Mouse (Mus musculus): ENCODE results near the gene Mybpc3.

Gene Mybpc3

DNA sequence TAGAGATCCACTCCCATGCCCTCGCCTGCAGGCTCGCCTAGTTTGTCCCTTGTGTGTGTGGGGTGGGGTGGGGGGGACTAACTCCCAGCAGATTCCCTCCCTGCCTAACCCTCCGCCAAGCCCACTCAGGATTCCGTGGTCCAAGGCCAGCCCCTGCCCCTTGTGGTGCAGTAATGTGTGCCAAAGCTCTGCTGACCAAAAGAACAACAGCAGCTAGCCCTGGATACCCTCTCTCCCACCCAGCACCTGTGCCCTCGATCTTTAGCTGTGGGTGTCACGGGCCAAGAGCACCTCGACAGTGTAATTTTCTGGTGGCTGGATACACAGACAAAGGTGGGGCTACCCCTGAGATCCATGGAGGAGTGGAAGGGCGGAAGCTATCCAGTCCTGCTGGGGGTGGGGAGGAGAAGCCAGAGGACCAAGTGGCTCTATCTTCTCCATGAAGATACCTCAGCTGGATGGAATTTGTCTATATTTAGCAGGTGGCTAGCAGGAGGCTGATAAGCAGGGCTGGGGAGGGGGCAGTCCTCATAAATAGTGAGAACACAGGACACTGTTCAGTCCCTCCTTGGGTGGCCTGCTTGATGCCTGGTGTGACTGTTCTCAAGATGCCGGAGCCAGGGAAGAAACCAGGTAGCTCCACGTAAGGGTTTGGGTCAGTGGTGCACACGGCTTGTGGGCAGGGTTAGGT lies at the start of gene Mybpc3:
Gene Mybpc3, plus strand, starts transcription at position 560 of the 691 bp plus-strand sequence.
- in situ Hi-C loops (cut with MboI; ENCODE audit: unreplicated experiment in 2 of 2), result loop anchor here (10.0 kb wide), 1 partner anchor 367 kb away; no protein-coding TSS in a partner anchor

DNA sequence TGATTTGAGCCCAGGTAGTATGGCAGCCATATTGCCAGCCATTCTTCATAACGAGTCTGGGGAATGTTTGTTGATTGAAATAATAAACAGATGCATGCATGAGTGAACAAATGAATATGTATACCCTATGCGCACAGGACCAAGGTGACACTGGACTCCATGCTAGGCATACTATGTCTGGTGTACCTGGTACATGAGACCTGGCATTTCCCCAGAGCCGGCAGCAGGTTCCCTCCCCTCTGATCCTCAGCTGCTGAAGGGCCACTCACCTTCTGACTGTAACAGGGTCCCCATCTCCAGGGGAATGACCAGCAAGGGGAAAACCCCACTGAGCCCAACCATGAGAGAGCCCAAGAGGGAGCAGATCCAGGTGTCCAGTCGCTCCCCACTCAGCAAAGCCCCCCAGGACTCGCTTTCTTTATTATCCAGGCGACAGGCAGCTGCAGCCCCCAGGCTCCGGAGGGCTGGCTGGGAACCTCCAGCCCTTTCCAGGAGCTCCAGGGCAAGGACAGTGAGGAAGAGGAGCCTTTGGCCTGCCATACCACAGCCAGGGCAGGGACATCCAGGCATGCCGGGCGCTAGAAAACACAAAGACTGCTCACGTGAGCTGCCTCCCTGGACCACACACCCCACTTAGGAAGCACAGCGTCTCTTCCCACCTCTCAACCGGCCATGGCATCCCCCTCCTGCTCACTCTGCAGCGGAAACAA lies 49.6 kb upstream of the Mybpc3 start:
- in situ Hi-C loops (cut with MboI; ENCODE audit: unreplicated experiment in 2 of 2), result loop anchor here (5.0 kb wide), 2 partner anchors 34 to 124 kb away; no protein-coding TSS in a partner anchor

DNA sequence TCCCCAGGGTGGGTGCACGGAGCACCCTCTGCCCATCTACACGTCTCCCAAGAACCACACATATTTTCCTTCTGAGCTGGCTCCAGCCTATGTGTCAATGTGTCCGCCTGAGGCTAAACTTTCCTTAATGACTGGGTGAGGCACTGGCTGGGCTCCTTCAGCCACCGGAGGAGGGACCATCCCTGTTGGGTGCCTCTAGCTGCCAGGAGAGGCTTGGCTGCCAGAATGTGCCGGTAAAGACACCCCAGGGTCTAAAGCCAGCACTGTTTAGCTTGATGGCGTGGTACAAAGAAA lies 49.1 kb upstream of the Mybpc3 start:
- in situ Hi-C loops (cut with MboI; ENCODE audit: unreplicated experiment in 2 of 2), result loop anchor here (5.0 kb wide), 2 partner anchors 33 to 123 kb away; no protein-coding TSS in a partner anchor

DNA sequence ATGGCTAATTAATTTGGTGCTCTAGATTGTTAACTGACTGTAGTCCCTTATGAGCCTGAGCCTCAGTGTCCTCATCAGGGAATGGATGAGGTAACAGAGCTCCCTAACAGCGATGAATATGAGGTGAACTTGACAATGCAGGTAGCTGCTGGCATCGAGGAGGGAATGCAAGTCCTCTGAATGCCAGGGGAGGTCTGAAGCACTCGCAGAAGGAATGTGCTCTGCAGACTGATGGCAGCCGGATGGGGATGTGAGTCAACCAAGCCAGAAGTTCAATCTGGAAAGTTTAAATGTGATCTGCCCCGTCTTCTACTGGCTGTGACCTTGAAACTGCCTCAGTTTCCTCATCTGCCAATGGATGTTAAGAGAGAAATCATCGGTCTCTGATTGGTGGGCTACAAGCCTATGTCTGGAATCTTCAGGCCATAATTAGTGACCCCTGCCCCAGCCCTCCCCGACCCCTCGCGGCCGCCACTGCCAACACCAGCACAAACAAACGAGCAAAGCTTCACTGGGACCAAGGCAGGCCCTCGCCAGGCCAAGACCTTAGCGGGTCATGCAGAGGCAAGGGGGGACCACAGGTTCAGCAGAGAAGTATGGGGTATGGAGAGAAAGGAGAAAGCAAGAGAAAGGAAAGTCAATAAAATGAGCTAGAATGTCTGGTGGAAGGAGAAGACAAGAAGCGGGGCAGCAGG lies 48.5 kb upstream of the Mybpc3 start:
- in situ Hi-C loops (cut with MboI; ENCODE audit: unreplicated experiment in 2 of 2), result loop anchor here (5.0 kb wide), 2 partner anchors 33 to 123 kb away; no protein-coding TSS in a partner anchor

DNA sequence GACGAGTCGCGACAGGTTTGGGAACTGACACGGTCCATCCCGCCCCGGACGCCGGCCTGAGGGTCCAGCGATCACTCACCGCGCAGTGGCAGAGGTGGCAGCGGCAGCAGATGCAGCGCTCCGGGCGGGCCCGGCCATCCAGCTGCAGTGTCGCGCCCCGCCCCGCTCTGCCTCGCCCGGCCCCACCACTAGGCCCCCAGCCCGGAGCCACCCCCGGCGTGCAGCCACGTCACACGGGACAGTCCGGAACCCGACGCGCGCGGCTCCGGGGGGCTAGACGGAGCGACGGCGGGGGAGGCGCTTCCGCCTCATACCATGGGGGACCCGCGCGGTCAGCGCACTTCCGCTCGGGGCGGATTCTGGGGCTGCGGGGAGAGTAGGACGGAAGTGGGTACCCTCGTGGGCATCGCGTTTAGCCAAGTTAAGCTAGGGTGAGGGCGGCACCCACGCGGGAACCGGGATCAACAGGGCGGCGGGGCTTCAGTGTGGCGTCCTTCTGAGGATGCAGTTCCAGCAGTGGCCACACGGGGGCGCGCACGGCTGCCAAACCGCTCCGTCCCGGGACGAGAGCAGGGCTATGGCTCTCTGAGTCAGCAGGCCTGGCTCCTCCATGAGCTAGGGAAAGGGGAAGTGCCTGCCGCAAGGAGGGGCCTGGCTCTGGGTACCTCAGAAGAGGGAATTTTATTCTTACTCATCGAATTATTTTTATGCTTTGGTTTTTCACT lies 47.7 kb upstream of the Mybpc3 start, which contains the start of gene Slc39a13:
Gene Slc39a13, minus strand, starts transcription at position 342 of the 725 bp plus-strand sequence.
- in situ Hi-C loops (cut with MboI; ENCODE audit: unreplicated experiment in 2 of 2), result no loop called here

DNA sequence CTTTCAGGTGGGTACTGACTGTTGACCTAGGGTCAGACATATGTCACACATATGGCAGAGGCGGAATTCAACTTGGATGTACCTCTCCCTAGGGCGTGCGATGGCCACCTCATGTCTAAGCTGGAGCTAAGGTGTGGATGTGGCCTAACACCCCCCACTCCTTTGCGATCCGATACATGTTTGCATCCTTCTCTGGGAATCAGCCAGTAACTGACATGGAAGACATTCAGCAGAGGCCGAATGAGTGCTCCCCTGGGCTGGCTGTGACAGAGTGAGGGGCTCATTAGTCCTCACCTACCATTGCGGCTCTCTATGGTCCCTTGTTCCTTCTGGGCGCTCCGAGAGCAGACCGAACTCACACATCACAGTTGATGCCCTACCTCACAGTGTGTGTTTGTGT lies 46.9 kb upstream of the Mybpc3 start:
- in situ Hi-C loops (cut with MboI; ENCODE audit: unreplicated experiment in 2 of 2), result no loop called here

DNA sequence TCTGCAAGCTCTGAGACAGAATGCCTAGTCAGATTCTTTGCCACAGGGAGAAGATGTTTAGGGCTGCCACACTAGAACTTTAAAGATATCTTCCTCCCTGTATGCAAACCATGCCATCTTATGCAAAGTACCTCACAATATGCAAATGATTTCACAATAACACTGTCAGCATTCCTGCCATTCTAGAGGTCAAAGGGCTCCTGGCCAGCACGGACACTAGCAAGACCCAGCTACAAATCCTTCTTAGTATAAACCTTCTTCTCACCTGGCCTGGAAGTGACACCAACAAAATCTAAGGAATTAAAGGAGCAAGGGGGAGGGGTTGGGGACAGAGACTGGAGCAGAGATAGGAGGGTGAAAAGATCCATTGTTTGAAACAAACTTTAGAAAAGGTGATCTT lies 45.9 kb upstream of the Mybpc3 start:
- in situ Hi-C loops (cut with MboI; ENCODE audit: unreplicated experiment in 2 of 2), result no loop called here

DNA sequence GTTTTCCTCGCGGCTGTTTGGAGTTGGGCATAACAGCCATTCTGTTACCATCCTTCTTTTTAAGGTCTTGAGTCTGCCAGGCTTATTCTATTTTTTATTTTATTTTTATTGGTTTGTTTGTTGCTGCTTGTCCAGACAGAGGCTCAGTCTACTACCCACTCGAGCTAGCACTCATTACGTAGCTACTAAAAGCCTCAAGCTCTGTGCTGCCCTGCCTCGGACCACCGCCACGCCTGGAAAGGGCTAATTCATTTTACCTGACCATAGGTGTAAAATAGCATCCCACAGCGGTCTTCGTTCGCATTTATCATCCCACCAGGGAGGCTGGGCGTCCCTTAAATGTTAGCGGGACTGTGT lies 40.0 kb upstream of the Mybpc3 start:
- in situ Hi-C loops (cut with MboI; ENCODE audit: unreplicated experiment in 2 of 2), result no loop called here

DNA sequence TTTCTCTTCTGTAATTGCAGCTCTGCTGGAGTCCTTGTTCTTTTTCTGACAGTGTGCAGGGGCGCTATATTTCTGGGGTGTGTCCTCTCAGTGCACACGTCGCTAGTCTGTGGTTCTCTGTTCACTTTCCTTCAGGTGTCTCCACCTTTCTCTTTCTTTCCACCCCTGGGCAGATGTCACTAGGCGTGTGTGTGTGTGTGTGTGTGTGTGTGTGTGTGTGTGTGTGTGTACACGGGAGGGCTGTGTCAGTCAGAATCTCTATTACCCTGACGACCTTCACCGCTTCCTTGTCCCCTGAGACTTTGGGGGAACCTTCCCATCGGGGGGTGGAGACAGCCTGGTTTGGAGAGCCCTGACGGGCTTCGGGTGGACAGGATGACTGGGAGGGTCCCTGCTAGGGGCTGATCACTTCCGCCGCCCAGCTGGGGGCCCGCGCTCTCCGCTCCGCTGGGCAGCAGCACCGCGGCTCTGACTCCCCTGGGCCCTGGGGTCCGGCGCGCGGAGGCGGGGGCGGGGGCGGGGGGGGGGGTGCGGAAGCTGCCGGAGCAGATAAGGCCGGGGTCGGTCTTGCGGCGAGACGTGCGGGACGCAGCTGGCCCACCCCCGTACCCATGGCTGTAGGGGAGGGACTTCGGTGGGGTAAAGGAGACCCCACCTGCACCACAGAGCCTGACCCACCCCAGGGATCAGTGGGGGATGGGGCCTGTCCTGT lies 39.5 kb upstream of the Mybpc3 start:
- in situ Hi-C loops (cut with MboI; ENCODE audit: unreplicated experiment in 2 of 2), result no loop called here

DNA sequence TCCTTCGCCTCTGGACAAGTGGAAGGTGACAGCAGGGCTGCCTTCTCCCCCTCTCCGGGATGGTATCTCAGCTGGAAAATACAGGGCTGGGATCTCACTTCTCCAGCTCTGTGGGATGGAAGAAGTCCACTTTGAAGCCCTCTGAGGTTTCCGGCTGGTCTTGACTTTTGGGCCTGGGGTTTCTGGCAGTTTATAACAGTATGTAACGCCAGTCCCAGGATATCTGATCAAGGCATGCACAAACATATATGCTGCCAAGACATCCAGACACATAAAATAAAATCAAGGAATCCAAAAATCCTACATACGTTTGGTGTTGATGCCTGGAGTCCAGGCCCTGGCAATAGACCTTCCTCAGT lies 38.9 kb upstream of the Mybpc3 start:
- in situ Hi-C loops (cut with MboI; ENCODE audit: unreplicated experiment in 2 of 2), result no loop called here

DNA sequence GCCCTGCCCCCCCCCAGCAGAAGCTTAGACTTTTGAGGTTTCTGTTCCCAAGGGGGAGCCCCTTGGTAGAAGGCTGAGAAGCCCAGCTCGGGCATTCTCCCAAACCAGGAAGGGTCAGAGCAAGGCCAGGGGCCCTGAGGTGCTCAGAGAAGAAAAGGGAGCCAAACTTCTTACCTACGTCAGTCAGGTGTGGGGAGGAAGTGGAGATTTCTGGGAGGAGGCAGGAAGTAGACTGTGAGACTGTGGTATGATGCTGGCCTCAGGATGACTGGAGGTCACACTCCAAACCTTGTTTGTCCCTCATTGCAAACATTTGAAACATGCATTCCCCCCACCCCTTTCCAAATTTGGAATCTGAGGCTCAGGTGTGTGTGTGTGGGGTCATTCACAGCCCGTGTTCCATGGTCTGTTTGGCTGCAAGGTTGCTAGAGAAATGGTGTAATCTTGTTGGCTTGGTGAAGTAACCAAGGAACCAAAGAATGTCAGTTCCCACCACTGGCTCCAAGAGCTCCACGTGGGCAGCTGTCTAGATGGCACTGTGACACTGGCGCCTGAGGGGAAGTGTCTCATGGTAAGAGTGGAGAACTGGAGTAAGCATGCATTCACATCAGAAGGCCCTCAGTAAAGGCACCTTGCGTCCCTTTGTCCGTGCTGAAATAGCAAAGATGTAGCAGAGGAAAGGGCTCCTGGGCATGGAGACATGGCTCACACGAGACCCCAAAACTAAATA lies 37.0 kb upstream of the Mybpc3 start:
- in situ Hi-C loops (cut with MboI; ENCODE audit: unreplicated experiment in 2 of 2), result no loop called here

DNA sequence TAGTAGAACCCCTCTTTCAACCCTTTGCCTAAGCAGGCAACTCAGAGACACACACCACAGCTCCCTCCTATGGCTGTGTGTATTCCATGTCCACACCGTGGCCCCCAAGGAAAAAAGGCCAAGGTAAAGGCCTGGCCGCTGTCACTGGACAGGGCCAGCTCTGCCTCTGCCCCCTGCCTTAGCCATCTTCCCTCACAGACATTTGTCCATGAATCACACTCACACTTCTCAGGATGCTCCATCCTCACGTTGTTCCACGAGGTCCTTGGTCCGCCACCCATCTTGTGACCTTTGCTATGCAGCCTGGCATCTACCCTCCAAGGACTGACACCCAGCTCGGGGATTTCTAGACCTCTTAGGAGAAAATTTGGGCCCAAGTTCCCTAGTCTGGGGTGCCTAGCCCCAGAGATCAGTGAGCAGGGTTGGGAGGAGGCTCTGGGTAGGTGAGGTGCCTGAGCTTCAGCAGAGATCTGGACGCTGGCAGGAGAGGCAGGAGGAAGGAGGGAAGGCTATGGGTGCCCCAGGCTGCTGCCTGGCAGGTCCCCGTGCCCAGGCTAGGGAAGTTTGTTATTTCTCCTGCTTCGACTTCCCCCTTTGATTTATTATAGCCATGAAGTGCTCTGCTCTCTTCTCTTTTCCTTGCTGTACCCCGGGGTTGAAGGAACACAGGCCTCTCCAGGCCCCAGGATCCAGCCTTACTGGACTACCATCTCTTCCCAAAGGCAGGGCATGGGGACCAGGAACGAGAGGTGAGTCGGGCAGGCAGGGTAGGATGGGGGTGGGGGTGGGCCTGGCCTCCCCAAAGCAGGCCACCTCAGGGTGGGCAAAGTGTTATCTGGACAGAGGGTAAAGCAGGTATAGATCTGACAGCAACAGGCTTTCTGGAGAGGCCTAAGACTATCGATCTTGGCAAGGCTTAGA lies 35.9 kb upstream of the Mybpc3 start, which contains the start of gene Spi1:
Gene Spi1, plus strand, starts transcription at position 616 of the 921 bp plus-strand sequence.
- in situ Hi-C loops (cut with MboI; ENCODE audit: unreplicated experiment in 2 of 2), result no loop called here

DNA sequence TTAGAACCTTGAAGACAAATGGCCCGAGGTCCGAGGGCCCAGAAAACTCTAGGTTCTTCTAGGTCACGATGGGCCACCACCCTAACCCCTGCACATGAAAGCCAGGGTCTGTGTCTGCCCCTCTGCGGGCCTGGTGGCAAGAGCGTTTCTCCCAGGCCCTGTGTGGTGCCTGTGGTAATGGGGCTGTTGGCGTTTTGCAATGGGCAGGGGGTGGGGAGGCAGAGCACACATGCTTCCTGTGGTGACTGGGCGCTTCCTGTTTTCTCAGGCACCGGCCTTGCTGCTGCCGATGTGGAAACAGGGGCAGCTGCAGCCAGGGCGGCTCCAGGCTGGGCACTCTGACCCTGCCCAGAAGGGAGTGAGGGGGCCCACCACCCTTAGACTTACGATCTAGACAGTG lies 35.1 kb upstream of the Mybpc3 start:
- in situ Hi-C loops (cut with MboI; ENCODE audit: unreplicated experiment in 2 of 2), result no loop called here

DNA sequence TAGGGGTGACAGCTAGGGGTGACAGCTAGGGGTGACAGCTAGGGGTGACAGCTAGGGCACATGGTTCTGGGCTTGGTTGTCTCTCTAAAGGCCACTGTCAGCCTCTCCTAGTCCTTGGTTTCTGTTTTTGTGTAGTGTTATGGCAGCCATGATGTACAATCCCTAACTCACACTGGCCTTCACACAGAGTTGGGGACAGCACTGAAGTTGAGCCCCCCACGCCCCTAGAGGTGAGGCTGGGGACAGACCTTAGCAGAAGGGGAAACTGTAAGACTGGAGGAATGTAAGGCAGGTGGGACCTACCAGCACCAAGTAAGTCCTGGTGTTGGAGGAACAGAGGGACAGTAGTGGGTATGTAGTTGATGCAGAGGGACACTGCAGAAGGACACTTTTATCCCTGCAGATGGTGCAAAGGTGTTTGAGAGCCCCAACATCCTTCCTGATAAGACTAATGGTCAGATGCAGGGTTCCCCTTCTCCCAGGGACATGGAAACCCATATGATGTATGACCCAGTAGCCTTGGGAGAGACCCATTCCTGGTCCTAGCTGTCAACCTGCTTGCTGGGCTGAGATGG lies 34.5 kb upstream of the Mybpc3 start:
- in situ Hi-C loops (cut with MboI; ENCODE audit: unreplicated experiment in 2 of 2), result no loop called here

DNA sequence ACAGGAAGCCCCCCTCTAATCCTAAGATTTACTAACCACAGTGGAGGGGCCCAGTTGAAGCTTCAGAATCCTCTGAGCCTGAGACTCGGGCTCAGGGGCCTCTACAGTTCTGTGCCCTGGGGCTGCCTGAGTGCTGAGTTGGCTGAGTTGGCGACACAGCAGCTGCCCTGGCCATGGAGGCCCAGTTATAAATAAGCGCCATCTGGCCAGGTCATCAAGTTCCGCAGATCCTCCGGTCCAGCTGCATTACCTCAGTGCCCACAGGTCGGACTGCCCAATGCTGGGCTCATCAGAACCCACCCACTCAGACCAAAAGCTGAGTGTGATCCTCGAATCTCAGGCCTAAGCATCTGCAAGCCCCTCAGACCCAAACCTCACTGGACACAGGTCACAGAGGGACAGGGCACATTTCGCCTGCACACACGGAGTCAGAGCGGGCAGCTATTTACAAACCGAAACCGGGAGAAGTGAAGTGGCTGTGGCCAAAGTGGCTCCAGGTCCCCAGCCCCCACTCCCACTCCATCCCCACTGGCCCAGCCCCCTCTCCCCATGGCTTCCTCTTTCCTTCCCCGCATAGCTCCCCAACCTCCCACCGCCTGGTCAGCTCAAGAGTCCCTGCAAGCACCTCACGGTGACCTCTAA lies 33.6 kb upstream of the Mybpc3 start:
- in situ Hi-C loops (cut with MboI; ENCODE audit: unreplicated experiment in 2 of 2), result no loop called here

DNA sequence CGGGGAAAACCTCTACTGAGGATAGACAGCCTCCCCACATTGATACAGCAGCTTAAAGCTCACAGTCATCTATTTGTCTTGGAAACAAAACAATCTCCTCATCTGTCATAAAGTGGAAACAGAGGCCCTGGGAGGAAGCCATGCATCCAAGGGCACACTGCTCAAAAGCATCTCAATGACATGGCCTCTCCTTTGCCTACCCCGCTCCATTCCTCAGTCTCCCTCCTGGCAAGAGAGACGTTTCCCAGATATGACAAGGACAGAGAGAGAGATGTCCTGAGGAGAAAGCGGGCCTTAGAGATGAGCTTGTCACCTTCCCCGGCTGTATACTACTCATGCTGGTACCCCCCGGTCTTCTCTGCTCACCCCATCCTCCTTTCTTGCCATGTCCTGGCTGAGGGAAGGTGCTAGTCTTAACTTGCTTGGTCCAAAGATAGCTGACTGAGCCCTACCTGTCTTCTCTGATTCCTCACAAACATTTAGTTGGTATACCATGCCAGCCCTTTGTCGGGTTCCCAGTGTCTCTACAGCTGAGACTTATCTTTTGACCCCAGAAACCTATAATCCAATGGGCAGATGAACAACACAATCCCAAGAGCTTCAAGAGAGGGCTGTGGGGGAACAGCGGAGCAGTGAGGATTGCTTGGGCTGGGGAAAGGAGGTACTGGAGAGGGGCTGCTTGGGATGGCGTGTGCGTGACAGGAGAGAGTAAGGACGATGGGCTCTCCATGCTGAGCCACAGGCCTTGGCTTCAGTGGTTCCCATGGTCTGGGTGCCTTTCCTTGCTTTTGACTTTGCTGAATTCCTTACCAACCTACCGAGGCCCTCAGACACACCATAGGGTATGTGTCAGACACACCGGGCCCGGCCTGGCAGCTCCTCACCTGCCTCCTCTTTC lies 32.2 kb upstream of the Mybpc3 start:
- in situ Hi-C loops (cut with MboI; ENCODE audit: unreplicated experiment in 2 of 2), result no loop called here
